Mouse (Mus musculus) heart, embryonic 11.5 days (tissue): ENCODE data around the gene Epha4. TPM values are rescaled to one million over a fixed set of nuclear protein-coding genes. Genes with fewer than 3 reads are reported as not detected.

Experiments
- ATAC-seq: fragments of 200-750 bp; cut with Nextera tagmentation; replicated peaks from 2 replicates; pipeline ENCODE4 v1.8.0; 2017; ENCODE audit warnings: moderate library complexity; ENCODE audit not compliant: insufficient number of reproducible peaks, low FRiP score, low TSS enrichment
- H3K27ac ChIP-seq: fragments of 300-500 bp; sonication (generic); 2 replicates; pipeline ENCODE4 v1.5.1; 2014; ENCODE audit warnings: mild to moderate bottlenecking, low read depth, low read length
- H3K27me3 ChIP-seq: fragments of 300-500 bp; sonication (generic); 2 replicates; pipeline ENCODE4 v1.6.1; 2014; ENCODE audit warnings: mild to moderate bottlenecking, low read length, mixed read lengths; ENCODE audit not compliant: control insufficient read depth, insufficient read depth
- H3K36me3 ChIP-seq: fragments of 300-500 bp; sonication (generic); 2 replicates; pipeline ENCODE4 v1.6.1; 2014; ENCODE audit warnings: mild to moderate bottlenecking, low read length, moderate library complexity, mixed read lengths; ENCODE audit not compliant: control insufficient read depth, insufficient read depth
- H3K4me1 ChIP-seq: fragments of 300-500 bp; sonication (generic); 2 replicates; pipeline ENCODE4 v1.6.1; 2014; ENCODE audit warnings: low read length; ENCODE audit not compliant: control insufficient read depth, insufficient read depth
- H3K4me2 ChIP-seq: fragments of 300-500 bp; sonication (generic); 2 replicates; pipeline ENCODE4 v1.6.1; 2014; ENCODE audit warnings: mild to moderate bottlenecking, moderate library complexity
- H3K4me3 ChIP-seq: fragments of 300-500 bp; sonication (generic); 2 replicates; pipeline ENCODE4 v1.5.1; 2014; ENCODE audit warnings: low read depth, low read length
- H3K9ac ChIP-seq: fragments of 300-500 bp; sonication (generic); 2 replicates; pipeline ENCODE4 v1.6.1; 2014; ENCODE audit warnings: mild to moderate bottlenecking, low read depth, low read length, moderate library complexity
- H3K9me3 ChIP-seq: fragments of 300-500 bp; sonication (generic); replicated peaks from 2 replicates; pipeline ENCODE4 v1.6.1; 2016; ENCODE audit warnings: low read length; ENCODE audit not compliant: control insufficient read depth
- WGBS: fragments of 180-500 bp; shearing (Covaris S2); extraction: QIAGEN DNeasy Blood & Tissue Kit; methylation state at CpG from one replicate; pipeline ENCODE4 v1.1.7; 2014; ENCODE audit not compliant: insufficient replicate concordance; 5-methylcytosine and 5-hydroxymethylcytosine counted together
- polyA plus RNA-seq: library from polyadenylated mRNA; unstranded; fragments of >200 nt; fragmentation: Nextera tagmentation; extraction: Ambion mirVana; gene quantifications from 2 replicates; pipeline ENCODE4 v1.2.1, GENCODE M21; 2014

Gene Epha4
- polyA plus RNA-seq, 1 experiment from 2014 or later: 7.4 TPM

DNA sequence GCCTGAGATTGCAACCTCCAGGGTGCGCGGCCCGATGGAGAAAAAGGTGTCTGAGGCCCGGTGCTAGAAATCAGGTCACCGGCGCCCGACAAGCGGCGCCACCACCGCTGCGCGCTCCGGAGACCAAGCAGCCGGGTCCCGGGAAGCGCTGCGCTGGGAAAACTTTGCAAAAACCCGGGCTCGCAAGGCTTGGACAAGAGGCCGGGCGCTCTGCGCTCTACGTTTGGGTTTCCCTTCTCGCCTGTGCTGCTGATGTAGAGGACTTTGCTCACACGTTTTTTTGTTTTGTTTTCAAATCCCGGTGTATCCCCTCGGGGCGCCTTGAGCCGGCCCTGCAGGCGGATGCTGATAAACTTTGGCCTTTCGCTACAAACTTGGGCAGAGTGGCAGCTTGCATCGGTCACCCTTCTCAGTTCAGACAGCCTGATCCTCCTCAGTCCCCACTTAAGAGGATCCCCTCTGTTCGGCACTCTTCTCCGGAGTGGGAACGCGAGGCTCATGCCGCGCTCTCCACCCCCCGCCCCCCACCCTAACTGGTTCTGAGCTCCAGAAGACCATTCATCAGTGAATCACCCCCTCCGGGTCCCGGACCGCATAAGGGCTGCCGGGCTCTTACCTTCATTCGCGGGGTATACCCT is 444 bp downstream of the Epha4 start:
- no peaks in the 10 kb centered on the region for H3K9me3 ChIP-seq
- H3K4me3 ChIP-seq: peak overlapping the region; percentile 64
- H3K4me1 ChIP-seq: no peaks in the 10 kb centered on the region
- under 1% methylated on average over 45 of the region's 45 CpGs for WGBS
- peak overlapping the region; percentile 97 for H3K4me2 ChIP-seq
- ATAC-seq: peak; percentile 28; the same call in 1 of the 2 replicates
- H3K27me3 ChIP-seq: no peaks in the 10 kb centered on the region; the same call in 1 of the 2 replicates
- H3K27ac ChIP-seq: 0 out of 2 replicates have a peak overlapping the region, but pooled peaks have one; percentile 16
- no peaks in the 10 kb centered on the region for H3K36me3 ChIP-seq
- peak overlapping the region; percentile 71 for H3K9ac ChIP-seq

DNA sequence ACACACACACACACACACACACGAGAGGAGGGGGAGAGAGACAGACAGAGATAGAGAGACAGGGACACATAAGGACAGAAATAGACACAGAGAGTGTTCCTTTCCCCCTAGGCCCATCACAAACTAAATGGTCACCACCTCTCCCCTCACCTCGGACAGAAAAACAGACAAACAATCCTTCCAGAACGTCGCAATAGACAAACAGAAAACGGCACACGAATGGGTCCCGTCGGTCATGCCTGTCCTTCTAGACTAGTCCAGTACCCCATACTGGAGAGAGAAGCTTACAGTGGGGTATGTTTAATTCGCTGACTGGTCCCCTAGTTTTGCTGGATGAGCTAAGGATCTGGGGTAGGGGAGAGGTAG is 946 bp downstream of the Epha4 start:
- Histone ChIP-seq H3K36me3 (no peaks in the 10 kb centered on the region), H3K27me3 (no peaks in the 10 kb centered on the region; the same call in 1 of the 2 replicates), H3K27ac (0 out of 2 replicates have a peak overlapping the region, but pooled peaks have one; percentile 16), H3K9me3 (no peaks in the 10 kb centered on the region), H3K9ac (peak overlapping the region; percentile 71), H3K4me2 (peak overlapping the region; percentile 97), H3K4me3 (peak overlapping the region; percentile 64), H3K4me1 (no peaks in the 10 kb centered on the region)
- WGBS: 1% methylated on average over 9 of the region's 9 CpGs
- ATAC-seq: no peak

DNA sequence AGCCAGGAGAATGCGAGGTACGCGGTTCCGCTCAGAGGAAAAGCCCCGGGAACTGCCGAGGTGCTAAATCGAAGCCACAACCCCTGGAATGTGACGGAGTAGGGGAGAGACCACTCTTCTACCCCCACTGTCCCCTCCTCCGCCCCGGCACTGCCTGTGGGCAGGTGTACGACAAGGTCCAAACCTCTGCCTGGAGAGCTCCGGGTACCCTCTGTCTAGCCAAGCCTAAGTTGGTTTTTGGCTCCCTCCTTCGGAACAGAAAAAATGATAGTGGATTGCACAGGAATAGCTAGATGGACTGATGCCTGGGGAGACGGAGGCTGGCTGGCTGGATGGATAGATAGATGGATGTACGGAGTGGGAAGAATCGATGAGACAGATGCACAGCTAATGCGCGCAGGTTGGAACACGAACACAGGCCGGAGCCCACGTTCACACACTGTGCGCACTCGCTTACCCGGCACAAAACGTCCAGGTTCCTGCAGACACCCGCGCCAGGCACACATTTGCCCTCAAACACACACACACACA is 1.4 kb downstream of the Epha4 start:
- H3K36me3 ChIP-seq: no peaks in the 10 kb centered on the region
- H3K4me2 ChIP-seq: peak overlapping the region; percentile 97
- H3K27me3 ChIP-seq: no peaks in the 10 kb centered on the region; the same call in 1 of the 2 replicates
- peak overlapping the region; percentile 64 for H3K4me3 ChIP-seq
- ATAC-seq: no peak
- no peak overlapping the region for H3K27ac ChIP-seq
- no peaks in the 10 kb centered on the region for H3K9me3 ChIP-seq
- no peaks in the 10 kb centered on the region for H3K4me1 ChIP-seq
- under 1% methylated on average over 27 of the region's 27 CpGs for WGBS
- peak overlapping the region; percentile 71 for H3K9ac ChIP-seq

DNA sequence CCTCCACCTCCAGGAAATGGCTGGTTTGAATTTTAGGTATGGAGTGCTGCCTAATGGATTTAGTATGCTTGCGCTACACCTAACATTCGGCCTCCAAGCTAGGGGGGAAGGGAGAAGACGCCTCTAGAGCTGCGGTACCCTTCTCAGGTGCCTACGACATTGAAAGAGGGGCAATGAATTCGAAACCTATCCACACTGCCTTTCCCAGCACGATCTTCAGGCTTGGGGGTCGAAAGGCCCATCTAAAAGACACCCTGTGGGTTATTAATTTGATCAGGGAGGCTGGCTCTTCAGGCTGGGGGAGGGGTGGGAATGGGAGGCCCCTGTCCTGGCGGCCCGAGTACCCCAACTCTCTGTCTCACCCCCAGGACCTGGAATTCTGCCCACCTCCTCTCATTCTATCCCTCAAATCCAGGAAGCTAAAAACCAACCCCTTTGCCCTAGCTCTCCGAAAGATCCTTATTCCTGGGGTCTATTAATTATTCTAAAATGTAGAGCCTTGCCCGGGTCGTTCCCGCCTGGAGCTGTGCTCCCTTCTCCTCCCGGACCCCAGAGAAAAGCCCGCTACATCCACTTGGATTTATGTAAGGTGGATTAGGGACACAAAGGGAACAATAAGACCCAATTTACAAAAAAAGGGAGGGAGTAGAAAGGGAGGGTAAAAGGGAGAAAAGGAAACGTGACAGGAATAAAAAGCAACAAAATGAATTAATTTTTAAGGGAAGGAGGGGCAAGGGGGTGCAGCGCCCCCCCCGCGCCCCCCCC is 2.3 kb downstream of the Epha4 start:
- peak overlapping the region; percentile 97 for H3K4me2 ChIP-seq
- WGBS: 4% methylated on average over 20 of the region's 20 CpGs

DNA sequence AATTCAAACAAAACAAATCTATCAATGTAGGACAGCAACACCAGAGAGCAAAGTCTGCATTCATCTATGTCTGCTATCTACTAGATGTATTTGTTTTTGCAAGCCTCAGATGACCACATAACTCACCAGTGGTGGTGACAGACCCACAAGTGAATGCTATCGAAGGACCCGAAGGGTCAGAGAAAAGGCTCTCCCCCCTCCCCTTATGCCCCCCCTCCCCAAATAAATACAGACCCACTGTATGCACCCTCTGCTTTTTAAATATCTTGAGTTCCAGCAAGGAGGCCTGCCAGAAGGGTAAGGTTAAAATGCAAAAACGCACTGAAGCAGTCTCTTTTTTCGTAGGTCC is 2.9 kb downstream of the Epha4 start:
- no peak for ATAC-seq
- H3K27ac ChIP-seq: no peak overlapping the region
- H3K9me3 ChIP-seq: no peaks in the 10 kb centered on the region
- H3K27me3 ChIP-seq: no peaks in the 10 kb centered on the region
- 15% methylated on average over 4 of the region's 4 CpGs for WGBS
- H3K4me3 ChIP-seq: peak overlapping the region; percentile 64
- peak overlapping the region; percentile 97 for H3K4me2 ChIP-seq
- no peaks in the 10 kb centered on the region for H3K4me1 ChIP-seq
- no peaks in the 10 kb centered on the region for H3K36me3 ChIP-seq
- peak overlapping the region; percentile 70; the same call in 1 of the 2 replicates for H3K9ac ChIP-seq

More for the DNA sequence above, 2.3 kb downstream of the Epha4 start:
- Histone ChIP-seq H3K4me1 (no peaks in the 10 kb centered on the region), H3K36me3 (no peaks in the 10 kb centered on the region), H3K9ac (peak overlapping the region; percentile 70), H3K4me3 (peak overlapping the region; percentile 64), H3K27ac (no peak overlapping the region), H3K9me3 (no peaks in the 10 kb centered on the region), H3K27me3 (no peaks in the 10 kb centered on the region; the same call in 1 of the 2 replicates)
- ATAC-seq: no peak

DNA sequence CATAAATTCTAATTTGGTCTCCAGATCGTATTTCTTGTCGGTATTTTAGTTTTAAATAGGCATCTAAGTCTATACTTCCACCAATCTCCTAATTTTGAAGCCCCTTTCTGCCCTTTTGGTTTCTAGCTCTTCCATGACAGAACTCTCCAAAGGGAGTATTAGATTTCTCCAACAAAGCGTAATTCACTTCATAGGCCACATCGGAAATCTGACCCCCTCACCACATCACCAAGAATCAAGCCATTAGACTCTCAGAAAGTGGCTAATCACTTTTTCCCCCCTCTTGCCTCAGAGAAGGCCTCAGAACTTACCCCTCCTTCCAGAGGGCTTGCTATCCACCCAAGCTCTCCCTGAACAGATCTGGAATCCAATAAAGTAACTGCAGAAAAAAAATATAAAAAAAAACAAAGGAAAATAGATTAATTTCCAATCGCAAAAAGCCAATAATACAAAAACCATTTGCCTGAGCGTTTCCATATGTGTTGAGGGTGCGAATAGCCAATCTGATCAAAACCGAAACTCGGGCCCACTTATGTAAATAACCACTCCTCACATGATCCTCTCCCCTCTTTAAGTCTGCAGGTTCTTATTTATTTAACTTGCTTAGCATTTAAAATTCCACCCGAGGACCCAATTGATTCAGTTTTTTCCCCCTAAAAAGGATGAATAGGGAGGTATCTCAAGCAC is 3.4 kb downstream of the Epha4 start:
- WGBS: 55% methylated on average over 10 of the region's 10 CpGs
- Histone ChIP-seq H3K4me1 (no peaks in the 10 kb centered on the region), H3K4me2 (peak overlapping the region; percentile 97), H3K9ac (no peak overlapping the region), H3K36me3 (peaks cover 2% of the 10 kb centered on the region; the same call in 1 of the 2 replicates), H3K4me3 (0 out of 2 replicates have a peak overlapping the region, but pooled peaks have one; percentile 1), H3K9me3 (no peaks in the 10 kb centered on the region), H3K27me3 (no peaks in the 10 kb centered on the region), H3K27ac (no peak overlapping the region)
- no peak for ATAC-seq

DNA sequence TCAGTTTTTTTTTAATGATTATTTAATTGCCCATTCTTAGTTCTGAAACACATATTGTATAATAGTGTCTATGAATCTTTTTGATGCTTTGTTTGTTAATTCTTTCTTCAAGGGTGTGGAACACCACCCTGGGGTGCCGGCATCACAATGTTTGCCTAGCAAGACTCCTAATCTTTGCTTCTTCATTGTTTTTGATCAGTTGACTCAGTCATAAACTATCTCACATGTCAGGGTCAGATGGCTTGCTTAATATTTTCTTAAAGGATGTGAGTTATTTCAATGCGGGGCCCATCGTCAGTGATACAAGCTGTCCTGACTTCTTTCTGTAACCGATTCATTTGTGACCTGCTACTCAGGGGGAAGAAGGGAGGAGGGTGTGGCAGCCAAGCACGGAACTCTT is 4.3 kb downstream of the Epha4 start:
- Histone ChIP-seq H3K9ac (no peak overlapping the region), H3K4me1 (no peaks in the 10 kb centered on the region), H3K36me3 (peaks cover 2% of the 10 kb centered on the region; the same call in 1 of the 2 replicates), H3K4me2 (no peak overlapping the region), H3K4me3 (no peak overlapping the region), H3K9me3 (no peaks in the 10 kb centered on the region), H3K27me3 (no peaks in the 10 kb centered on the region; the same call in 1 of the 2 replicates), H3K27ac (no peak overlapping the region)
- no peak for ATAC-seq
- 61% methylated on average over 5 of the region's 5 CpGs for WGBS

DNA sequence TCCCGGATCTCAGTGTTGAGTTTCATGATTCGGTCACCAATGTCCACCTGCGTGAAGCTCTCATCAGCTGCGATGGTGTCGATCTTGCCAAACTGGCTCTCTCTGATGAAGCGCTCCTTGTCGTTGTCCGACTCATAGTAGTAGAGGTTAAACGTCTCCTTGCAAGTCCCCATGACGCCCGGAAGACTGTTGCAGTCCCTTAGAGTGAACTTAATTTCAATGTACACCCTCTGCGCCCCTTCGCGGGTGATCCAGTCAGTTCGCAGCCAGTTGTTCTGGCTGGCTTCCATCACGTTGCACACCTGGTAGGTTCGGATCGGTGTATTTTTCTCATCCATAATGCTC is 8.1 kb downstream of the Epha4 start:
- H3K4me2 ChIP-seq: no peak overlapping the region
- H3K4me3 ChIP-seq: no peak overlapping the region
- H3K36me3 ChIP-seq: peaks cover 2% of the 10 kb centered on the region; the same call in 1 of the 2 replicates
- no peak for ATAC-seq
- H3K4me1 ChIP-seq: peaks cover 14% of the 10 kb centered on the region; the same call in 1 of the 2 replicates
- 81% methylated on average over 18 of the region's 18 CpGs for WGBS
- no peaks in the 10 kb centered on the region; the same call in 1 of the 2 replicates for H3K27me3 ChIP-seq
- no peaks in the 10 kb centered on the region for H3K9me3 ChIP-seq
- no peak overlapping the region for H3K9ac ChIP-seq
- no peak overlapping the region for H3K27ac ChIP-seq
